ENCODE assay signal across 8 mouse cellular contexts in the genomic region with DNA sequence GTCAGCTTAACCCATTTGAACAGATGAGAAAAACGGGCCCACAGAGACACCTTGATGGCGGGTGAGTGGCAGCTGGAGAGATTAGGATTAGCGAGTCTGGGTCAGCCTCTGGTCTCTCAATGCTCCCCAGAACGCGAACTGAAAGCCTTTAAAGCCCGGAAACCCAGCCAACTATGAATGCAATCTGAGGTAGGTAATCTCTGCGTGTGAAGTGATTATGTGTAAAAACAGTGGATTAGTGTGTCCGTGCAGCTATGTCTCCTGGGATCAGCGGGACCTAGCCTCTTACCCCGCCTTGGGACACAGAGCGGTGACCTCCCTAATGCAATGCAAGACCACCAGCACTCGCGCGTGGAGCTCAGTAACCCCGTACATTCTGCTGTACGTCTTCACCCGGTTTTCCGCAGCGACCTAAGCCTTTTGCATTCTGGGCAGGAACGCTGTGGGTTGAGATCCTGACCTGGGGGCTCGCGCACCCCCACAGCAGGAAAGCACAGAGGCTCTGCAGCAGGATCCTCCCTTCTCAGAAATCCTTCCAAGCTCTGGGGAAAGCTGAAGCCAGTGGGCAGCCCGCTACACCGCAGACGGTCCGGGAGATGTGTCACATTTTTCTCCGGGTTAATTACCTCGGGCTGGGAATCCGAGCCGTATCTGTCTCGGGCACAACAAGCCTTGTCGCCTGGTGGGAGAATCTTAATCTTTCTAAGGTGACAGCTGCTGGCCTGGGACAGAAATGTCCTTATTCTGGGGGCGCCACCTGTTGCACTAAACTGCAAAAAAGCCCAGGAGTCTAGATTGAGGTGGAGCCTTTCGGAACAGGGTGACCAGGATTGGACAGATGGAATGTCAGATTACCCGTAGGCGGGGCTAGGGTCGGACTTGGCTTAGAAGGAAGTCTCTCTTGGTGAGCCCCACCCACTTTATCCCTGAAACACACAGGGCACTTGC. TPM values are rescaled to one million over a fixed set of nuclear protein-coding genes. Genes with fewer than 3 reads are reported as not detected.
DNase-seq lines count a peak whose midpoint lies in the region; ATAC-seq lines count a peak whose summit lies in the region.

Gene Tmem9 (plus strand): TSS at position 940 of the 948 bp plus-strand sequence.

- ATAC-seq in cerebellum, adult (ENCODE audit: insufficient number of reproducible peaks, low FRiP score, low TSS enrichment), result no peak
- ATAC-seq in embryonic facial prominence, embryonic 13.5 days (ENCODE audit: insufficient number of reproducible peaks, insufficient read depth, low FRiP score, low TSS enrichment, low read depth), result no peak
- ATAC-seq in limb, embryonic 12.5 days (ENCODE audit: insufficient number of reproducible peaks, insufficient read depth, low FRiP score, low TSS enrichment, low read depth), result peak; percentile 87
- ATAC-seq in midbrain, embryonic 14.5 days (ENCODE audit: low FRiP score, low TSS enrichment), result peak; percentile 60; the same call in 1 of the 2 replicates

- H3K4me2 ChIP-seq in embryonic facial prominence, embryonic 13.5 days, result peak within 1 kb of the TSS; percentile 79
- H3K4me2 ChIP-seq in limb, embryonic 12.5 days, result peak within 1 kb of the TSS; percentile 71
- H3K4me2 ChIP-seq in midbrain, embryonic 14.5 days (ENCODE audit: low read length), result peak within 1 kb of the TSS; percentile 60

- no peaks in the 10 kb centered on the region for H3K9me3 ChIP-seq in embryonic facial prominence, embryonic 13.5 days
- no peaks in the 10 kb centered on the region for H3K9me3 ChIP-seq in limb, embryonic 12.5 days
- no peaks in the 10 kb centered on the region for H3K9me3 ChIP-seq in midbrain, embryonic 14.5 days (ENCODE audit: control insufficient read depth, low read length)

- peaks cover 34% of the 10 kb centered on the region for H3K27me3 ChIP-seq in embryonic facial prominence, embryonic 13.5 days
- H3K27me3 ChIP-seq in limb, embryonic 12.5 days, result peaks cover 24% of the 10 kb centered on the region
- H3K27me3 ChIP-seq in midbrain, embryonic 14.5 days (ENCODE audit: control insufficient read depth, insufficient read depth, low read length), result 0 out of 2 replicates have a peak, but pooled peaks cover 11% of the 10 kb centered on the region

- H3K4me1 ChIP-seq in embryonic facial prominence, embryonic 13.5 days, result peaks cover 6% of the 10 kb centered on the region
- peaks cover 10% of the 10 kb centered on the region; the same call in 1 of the 2 replicates for H3K4me1 ChIP-seq in limb, embryonic 12.5 days (replicated peaks)
- peaks cover 10% of the 10 kb centered on the region for H3K4me1 ChIP-seq in midbrain, embryonic 14.5 days (ENCODE audit: control insufficient read depth, insufficient read depth, low read length)

- peak within 1 kb of the TSS; percentile 68 for H3K9ac ChIP-seq in embryonic facial prominence, embryonic 13.5 days
- peak within 1 kb of the TSS; percentile 40 for H3K9ac ChIP-seq in limb, embryonic 12.5 days (replicated peaks)
- H3K9ac ChIP-seq in midbrain, embryonic 14.5 days (replicated peaks; ENCODE audit: low read length), result peak within 1 kb of the TSS; percentile 42

- H3K36me3 ChIP-seq in embryonic facial prominence, embryonic 13.5 days, result no peaks in the 10 kb centered on the region
- no peaks in the 10 kb centered on the region for H3K36me3 ChIP-seq in limb, embryonic 12.5 days
- H3K36me3 ChIP-seq in midbrain, embryonic 14.5 days (ENCODE audit: control insufficient read depth, insufficient read depth, low read length), result no peaks in the 10 kb centered on the region

- H3K27ac ChIP-seq in embryonic facial prominence, embryonic 13.5 days, result no peak within 1 kb of the TSS
- H3K27ac ChIP-seq in limb, embryonic 12.5 days, result no peak within 1 kb of the TSS
- H3K27ac ChIP-seq in midbrain, embryonic 14.5 days (replicated peaks; ENCODE audit: low read depth, low read length), result no peak within 1 kb of the TSS

- DNase-seq in cerebellum, adult 8-10 months, result peak; percentile 10
- DNase-seq in heart, adult 11 months, result peak; percentile 99
- DNase-seq in kidney, adult 11 months, result peak; percentile 95
- DNase-seq in midbrain, embryonic 14.5 days, result peak; percentile 72
- DNase-seq in spleen, postnatal 10 days (ENCODE audit: low spot score in 2 of 2), result peak; percentile 65 to 79

- H3K4me3 ChIP-seq in embryonic facial prominence, embryonic 13.5 days, result peak within 1 kb of the TSS; percentile 46
- H3K4me3 ChIP-seq in limb, embryonic 12.5 days (replicated peaks), result peak within 1 kb of the TSS; percentile 43
- peak within 1 kb of the TSS; percentile 34 for H3K4me3 ChIP-seq in midbrain, embryonic 14.5 days (replicated peaks; ENCODE audit: low read depth, low read length)

- 3% methylated on average over 37 of the region's 37 CpGs for WGBS in embryonic facial prominence, embryonic 13.5 days
- 4% methylated on average over 37 of the region's 37 CpGs for WGBS in limb, embryonic 12.5 days
- 1% methylated on average over 37 of the region's 37 CpGs for WGBS in midbrain, embryonic 14.5 days

RNA-seq across cellular contexts. Expression of gene Tmem9, which starts in this region (rescaled TPM):
- polyA plus RNA-seq in embryonic facial prominence, embryonic 13.5 days (2015; fragmentation: Nextera tagmentation; extraction: Ambion mirVana), result 155 and 171 TPM in 2 replicates
- polyA plus RNA-seq in limb, embryonic 12.5 days (2016; fragmentation: Nextera tagmentation; extraction: Ambion mirVana), result 165 and 173 TPM in 2 replicates
- polyA plus RNA-seq in midbrain, embryonic 14.5 days (2014; fragmentation: Nextera tagmentation; extraction: Ambion mirVana), result 90.4 and 140 TPM in 2 replicates

Comparison
In these comparisons a context has a peak if more than half of its experiments do, and no peak if none do; other contexts are left out.
1. DNase-seq: peak in every context shown above with its lines; median percentile 99 in heart, adult 11 months; 95 in kidney, adult 11 months; 72 in midbrain, embryonic 14.5 days; 72 in spleen, postnatal 10 days; 10 in cerebellum, adult 8-10 months.
2. ATAC-seq: peak in limb, embryonic 12.5 days (single experiment) and midbrain, embryonic 14.5 days (single experiment); none in cerebellum, adult (single experiment) and embryonic facial prominence, embryonic 13.5 days (single experiment).
3. Peak in every context shown above with its lines, with median percentiles within 50 percentile points of each other: H3K4me2 ChIP-seq, H3K4me3 ChIP-seq and H3K9ac ChIP-seq.